23 mouse cellular contexts compared by ENCODE assay signal in the genomic region with DNA sequence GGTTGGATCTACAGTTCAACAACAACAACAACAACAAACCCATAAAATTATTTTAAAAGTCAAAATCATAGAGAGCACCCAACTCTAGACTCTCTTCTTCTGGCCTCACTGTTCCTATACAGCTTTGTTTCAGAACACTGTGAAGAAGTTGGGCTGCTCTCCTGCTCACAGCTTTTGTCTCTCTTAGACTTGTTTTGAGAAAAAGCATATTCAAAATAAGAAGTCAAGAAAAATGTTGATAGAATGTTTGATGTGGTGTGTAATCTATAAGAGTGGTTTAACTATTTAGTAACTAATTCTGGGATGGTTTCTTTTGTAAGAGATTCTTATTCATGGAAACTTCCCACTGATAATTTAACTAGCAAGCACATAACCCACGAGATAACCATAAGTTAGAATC. TPM values are rescaled to one million over a fixed set of nuclear protein-coding genes. Genes with fewer than 3 reads are reported as not detected.
A peak's percentile ranks its signal among the peaks of the same experiment; 100 is the strongest.
DNase-seq lines count a peak whose midpoint lies in the region; ATAC-seq and TF ChIP-seq lines count a peak whose summit lies in the region.
"Had no signal": no experiment of that assay in that cellular context is flagged by ENCODE, and none has a peak within 500 bp of the region (broad histone marks: within the 10 kb centered on the region; RNA-seq: fewer than 3 reads in every experiment).

A gene (minus strand): TSS at position 101 of the 400 bp plus-strand sequence.

- no peak within 1 kb of the TSS for H3K27ac ChIP-seq in liver, embryonic 12.5 days
- H3K27ac ChIP-seq in liver, postnatal 0 days (ENCODE audit: low read depth), result no peak within 1 kb of the TSS
- no peak within 1 kb of the TSS for H3K27ac ChIP-seq in liver, embryonic 14.5 days
- H3K27ac ChIP-seq in liver, embryonic 16.5 days (ENCODE audit: low read length), result no peak within 1 kb of the TSS
- H3K27ac ChIP-seq: embryonic facial prominence, embryonic 10.5 days; embryonic facial prominence, embryonic 12.5 days; forebrain, embryonic 13.5 days; forebrain, embryonic 15.5 days had no signal

- no peak for TF ChIP-seq CTCF in liver, postnatal 0 days (IDR thresholded peaks at IDR 0.05; ENCODE audit: low read depth)
- TF ChIP-seq CTCF in liver, embryonic 14.5 days (IDR thresholded peaks at IDR 0.05; ENCODE audit: low read depth), result no peak

- peaks cover 10% of the 10 kb centered on the region for H3K4me1 ChIP-seq in liver, embryonic 12.5 days
- no peaks in the 10 kb centered on the region for H3K4me1 ChIP-seq in liver, postnatal 0 days (ENCODE audit: insufficient read depth)
- peaks cover 3 to 6% of the 10 kb centered on the region in 2 experiments for H3K4me1 ChIP-seq in liver, embryonic 14.5 days (replicated peaks; ENCODE audit: control insufficient read depth in 2 of 2, insufficient read depth in 2 of 2, low read length in 1 of 2)
- H3K4me1 ChIP-seq in liver, embryonic 16.5 days (ENCODE audit: control insufficient read depth, low read depth, low read length), result peaks cover 4% of the 10 kb centered on the region; the same call in 1 of the 2 replicates
- H3K4me1 ChIP-seq: embryonic facial prominence, embryonic 10.5 days; embryonic facial prominence, embryonic 12.5 days; forebrain, embryonic 13.5 days; forebrain, embryonic 15.5 days had no signal

- 71% methylated on average over 1 of the region's 1 CpGs for WGBS in liver, embryonic 12.5 days (ENCODE audit: insufficient replicate concordance)
- WGBS in liver, postnatal 0 days (ENCODE audit: insufficient replicate concordance), result 73% methylated on average over 1 of the region's 1 CpGs
- 69% methylated on average over 1 of the region's 1 CpGs for WGBS in liver, embryonic 14.5 days (ENCODE audit: insufficient replicate concordance)
- whole genome bisulfite sequencing in liver, embryonic 16.5 days (ENCODE audit: insufficient replicate concordance), result 71% methylated on average over 1 of the region's 1 CpGs

- no peak for DNase-seq in liver, postnatal 0 days
- DNase-seq in liver, embryonic 14.5 days (ENCODE audit: low read depth in 3 of 3, low spot score in 3 of 3), result no peak
- DNase-seq in liver, result no peak
- DNase-seq: adrenal gland, adult 8-10 months; adrenal gland, postnatal 14 days; adrenal gland, postnatal 36 days; B cell, adult 2 months; cerebellum, adult 11-12 months; cerebellum, adult 2 months; cerebellum, adult 9-10 months; cerebellum, postnatal 10 days; cerebellum, postnatal 25 days had no signal

- H3K4me2 ChIP-seq in liver, embryonic 12.5 days, result peak within 1 kb of the TSS; percentile 10; the same call in 1 of the 2 replicates
- H3K4me2 ChIP-seq in liver, postnatal 0 days (ENCODE audit: low read depth, low read length), result no peak within 1 kb of the TSS
- H3K4me2 ChIP-seq in liver, embryonic 14.5 days (ENCODE audit: low read depth), result peak within 1 kb of the TSS; percentile 1; the same call in 1 of the 2 replicates
- 0 out of 2 replicates have a peak within 1 kb of the TSS, but pooled peaks have one; percentile 24 for H3K4me2 ChIP-seq in liver, embryonic 16.5 days (ENCODE audit: low read depth, low read length)
- H3K4me2 ChIP-seq: embryonic facial prominence, embryonic 12.5 days; forebrain, embryonic 13.5 days; forebrain, embryonic 15.5 days had no signal

- TF ChIP-seq EP300 in liver, postnatal 0 days (IDR thresholded peaks at IDR 0.05; ENCODE audit: low read depth), result no peak
- no peak for TF ChIP-seq EP300 in liver, embryonic 14.5 days (IDR thresholded peaks at IDR 0.05; ENCODE audit: low read depth)

- H3K9ac ChIP-seq in liver, embryonic 12.5 days, result no peak within 1 kb of the TSS
- no peak within 1 kb of the TSS for H3K9ac ChIP-seq in liver, postnatal 0 days (replicated peaks)
- H3K9ac ChIP-seq in liver, embryonic 14.5 days (replicated peaks), result no peak within 1 kb of the TSS
- no peak within 1 kb of the TSS for H3K9ac ChIP-seq in liver, embryonic 16.5 days (ENCODE audit: low read depth, low read length)
- H3K9ac ChIP-seq: embryonic facial prominence, embryonic 12.5 days; forebrain, embryonic 13.5 days; forebrain, embryonic 15.5 days had no signal

- no peak for ATAC-seq in liver, embryonic 12.5 days
- ATAC-seq in liver, postnatal 0 days, result no peak
- no peak for ATAC-seq in liver, embryonic 14.5 days (ENCODE audit: insufficient read depth)
- no peak for ATAC-seq in liver, embryonic 16.5 days (ENCODE audit: low read depth)
- ATAC-seq: activated CD4-positive, CD25-positive, alpha-beta regulatory T cell, adult 4 months; CD4-positive, CD25-positive, alpha-beta regulatory T cell, adult 4 months; forebrain, embryonic 13.5 days; forebrain, embryonic 15.5 days; Patski had no signal

- no peak within 1 kb of the TSS for H3K4me3 ChIP-seq in liver, embryonic 12.5 days
- no peak within 1 kb of the TSS for H3K4me3 ChIP-seq in liver, postnatal 0 days (ENCODE audit: low read depth, low read length)
- no peak within 1 kb of the TSS for H3K4me3 ChIP-seq in liver, embryonic 14.5 days (ENCODE audit: insufficient read depth in 1 of 2, low read depth in 2 of 2, low read length in 2 of 2)
- H3K4me3 ChIP-seq in liver, embryonic 16.5 days (ENCODE audit: low read depth, low read length), result no peak within 1 kb of the TSS
- H3K4me3 ChIP-seq: embryonic facial prominence, embryonic 10.5 days; embryonic facial prominence, embryonic 12.5 days; forebrain, embryonic 13.5 days; forebrain, embryonic 15.5 days had no signal

- peaks cover 27% of the 10 kb centered on the region for H3K36me3 ChIP-seq in liver, embryonic 12.5 days
- H3K36me3 ChIP-seq in liver, postnatal 0 days (replicated peaks; ENCODE audit: insufficient read depth, low read length), result peaks cover 5% of the 10 kb centered on the region; the same call in 1 of the 2 replicates
- peaks cover 10% of the 10 kb centered on the region; the same call in 1 of the 2 replicates for H3K36me3 ChIP-seq in liver, embryonic 14.5 days (replicated peaks; ENCODE audit: control insufficient read depth, insufficient read depth, low read depth)
- peaks cover 6% of the 10 kb centered on the region; the same call in 1 of the 2 replicates for H3K36me3 ChIP-seq in liver, embryonic 16.5 days (ENCODE audit: control insufficient read depth, insufficient read depth)

- no peaks in the 10 kb centered on the region for H3K9me3 ChIP-seq in liver, embryonic 12.5 days (replicated peaks)
- H3K9me3 ChIP-seq in liver, postnatal 0 days (ENCODE audit: low read length), result no peaks in the 10 kb centered on the region
- no peaks in the 10 kb centered on the region for H3K9me3 ChIP-seq in liver, embryonic 14.5 days (ENCODE audit: control insufficient read depth, low read length)
- no peaks in the 10 kb centered on the region for H3K9me3 ChIP-seq in liver, embryonic 16.5 days (replicated peaks; ENCODE audit: control insufficient read depth, low read length)
- H3K9me3 ChIP-seq: embryonic facial prominence, embryonic 10.5 days; embryonic facial prominence, embryonic 12.5 days; forebrain, embryonic 13.5 days; forebrain, embryonic 15.5 days; G1E had no signal

- H3K27me3 ChIP-seq in liver, embryonic 12.5 days (replicated peaks), result no peaks in the 10 kb centered on the region
- H3K27me3 ChIP-seq in liver, postnatal 0 days (ENCODE audit: insufficient read depth, low read length), result no peaks in the 10 kb centered on the region
- no peaks in the 10 kb centered on the region for H3K27me3 ChIP-seq in liver, embryonic 14.5 days (ENCODE audit: control insufficient read depth, insufficient read depth, low read length)
- H3K27me3 ChIP-seq in liver, embryonic 16.5 days (ENCODE audit: control insufficient read depth, insufficient read depth, low read depth, low read length), result no peaks in the 10 kb centered on the region
- H3K27me3 ChIP-seq: CH12.LX; embryonic facial prominence, embryonic 12.5 days; forebrain, embryonic 13.5 days; forebrain, embryonic 15.5 days; Patski had no signal

RNA-seq across cellular contexts. Expression of the gene that starts here (rescaled TPM):
- 0.06 and 0.14 TPM in 2 replicates for polyA plus RNA-seq in liver, embryonic 12.5 days (2016; fragmentation: Nextera tagmentation; extraction: Ambion mirVana)
- polyA plus RNA-seq in liver, postnatal 0 days (2015; fragmentation: Nextera tagmentation; extraction: Ambion mirVana), result not detected in 2 replicates
- 0.02 TPM in 1 of 2 replicates, not detected in the other for polyA plus RNA-seq in liver, embryonic 14.5 days (2012; rRNA removed)
- not detected in 2 replicates for polyA plus RNA-seq in liver, embryonic 14.5 days (2014; fragmentation: Nextera tagmentation; extraction: Ambion mirVana)
- not detected in 2 replicates for polyA plus RNA-seq in liver, embryonic 16.5 days (2015; fragmentation: Nextera tagmentation; extraction: Ambion mirVana)
- polyA plus RNA-seq: activated CD4-positive, CD25-positive, alpha-beta regulatory T cell, adult 4 months; G1E had no signal
